Mouse (Mus musculus): Measurements from ENCODE around the gene Zfp772. TPM values are rescaled to one million over a fixed set of nuclear protein-coding genes. Genes with fewer than 3 reads are reported as not detected.
"Not testable (repeated sequence)": the region's sequence is repeated elsewhere in the genome, so short reads cannot be mapped to it uniquely, and the experiment has no call there.

Gene Zfp772
- polyA plus RNA-seq (2014; fragmentation: Nextera tagmentation; extraction: Ambion mirVana): 10.8 and 11.5 TPM in 2 replicates

- not testable (repeated sequence) for H3K9me3 ChIP-seq (replicated peaks; ENCODE audit: control insufficient read depth, low read length); H3K27ac ChIP-seq (replicated peaks; ENCODE audit: low read depth, low read length); H3K27me3 ChIP-seq (ENCODE audit: control insufficient read depth, insufficient read depth, low read length); H3K36me3 ChIP-seq (replicated peaks; ENCODE audit: control insufficient read depth, insufficient read depth, low read depth, low read length); ATAC-seq (replicated peaks; ENCODE audit: insufficient number of reproducible peaks, low FRiP score, low TSS enrichment, low read depth); H3K4me1 ChIP-seq (ENCODE audit: control insufficient read depth, insufficient read depth, low read length)
- Histone ChIP-seq H3K4me2 (ENCODE audit: low read depth, low read length) (peak within 1 kb of the TSS; percentile 43), H3K4me3 (ENCODE audit: low read depth, low read length) (peak within 1 kb of the TSS; percentile 43), H3K9ac (replicated peaks; ENCODE audit: low read length) (peak within 1 kb of the TSS; percentile 51)
- peak; percentile 50 for DNase-seq (ENCODE audit: low spot score)
- WGBS: under 1% methylated on average over 24 of the region's 24 CpGs
Observed at GRCm38 (mm10) chr7:7209313-7210151, at the start of gene Zfp772. Zfp772 (minus strand) TSS chr7:7209998.

- DNase-seq (ENCODE audit: low spot score); H3K27me3 ChIP-seq (ENCODE audit: control insufficient read depth, insufficient read depth, low read length); H3K4me2 ChIP-seq (ENCODE audit: low read depth, low read length); ATAC-seq (replicated peaks; ENCODE audit: insufficient number of reproducible peaks, low FRiP score, low TSS enrichment, low read depth); H3K4me3 ChIP-seq (ENCODE audit: low read depth, low read length); H3K9me3 ChIP-seq (replicated peaks; ENCODE audit: control insufficient read depth, low read length); H3K4me1 ChIP-seq (ENCODE audit: control insufficient read depth, insufficient read depth, low read length); H3K27ac ChIP-seq (replicated peaks; ENCODE audit: low read depth, low read length); H3K36me3 ChIP-seq (replicated peaks; ENCODE audit: control insufficient read depth, insufficient read depth, low read depth, low read length); H3K9ac ChIP-seq (replicated peaks; ENCODE audit: low read length): not testable (repeated sequence)
- no CpG with 5 or more reads among the region's 1 CpGs for WGBS
Observed at GRCm38 (mm10) chr7:7247228-7247627, 37.4 kb upstream of the Zfp772 start, which contains the start of gene Vmn2r29. Vmn2r29 (minus strand) TSS chr7:7247328.

- 0 out of 2 replicates have a peak overlapping the region, but pooled peaks have one; percentile 22 for H3K9ac ChIP-seq (replicated peaks; ENCODE audit: low read length)
- peak overlapping the region; percentile 29; the same call in 1 of the 2 replicates for H3K4me2 ChIP-seq (ENCODE audit: low read depth, low read length)
- no peaks in the 10 kb centered on the region for H3K9me3 ChIP-seq (replicated peaks; ENCODE audit: control insufficient read depth, low read length)
- ATAC-seq (replicated peaks; ENCODE audit: insufficient number of reproducible peaks, low FRiP score, low TSS enrichment, low read depth): peak; percentile 96
- no peaks in the 10 kb centered on the region for H3K27me3 ChIP-seq (ENCODE audit: control insufficient read depth, insufficient read depth, low read length)
- peak; percentile 74 for DNase-seq (ENCODE audit: low spot score)
- H3K36me3 ChIP-seq (replicated peaks; ENCODE audit: control insufficient read depth, insufficient read depth, low read depth, low read length): no peaks in the 10 kb centered on the region
- no peak overlapping the region for H3K27ac ChIP-seq (replicated peaks; ENCODE audit: low read depth, low read length)
- 13% methylated on average over 18 of the region's 18 CpGs for WGBS
- H3K4me3 ChIP-seq (ENCODE audit: low read depth, low read length): peak overlapping the region; percentile 34
- no peaks in the 10 kb centered on the region for H3K4me1 ChIP-seq (ENCODE audit: control insufficient read depth, insufficient read depth, low read length)
Observed at GRCm38 (mm10) chr7:7188191-7188942, 21.4 kb downstream of the Zfp772 start.

GRCm38 (mm10) chr7:7187417-7188190, 22.2 kb downstream of the Zfp772 start:
- 39% methylated on average over 13 of the region's 13 CpGs for WGBS
- DNase-seq (ENCODE audit: low spot score): no peak

GRCm38 (mm10) chr7:7185897-7186296, 23.9 kb downstream of the Zfp772 start:
- no peaks in the 10 kb centered on the region for H3K4me1 ChIP-seq (ENCODE audit: control insufficient read depth, insufficient read depth, low read length)
- DNase-seq (ENCODE audit: low spot score): peak; percentile 9
- no peak overlapping the region for H3K4me3 ChIP-seq (ENCODE audit: low read depth, low read length)
- H3K27me3 ChIP-seq (ENCODE audit: control insufficient read depth, insufficient read depth, low read length): no peaks in the 10 kb centered on the region
- 79% methylated on average over 1 of the region's 1 CpGs for WGBS
- no peak overlapping the region for H3K9ac ChIP-seq (replicated peaks; ENCODE audit: low read length)
- no peak overlapping the region for H3K27ac ChIP-seq (replicated peaks; ENCODE audit: low read depth, low read length)
- no peak for ATAC-seq (replicated peaks; ENCODE audit: insufficient number of reproducible peaks, low FRiP score, low TSS enrichment, low read depth)
- H3K4me2 ChIP-seq (ENCODE audit: low read depth, low read length): no peak overlapping the region
- no peaks in the 10 kb centered on the region for H3K9me3 ChIP-seq (replicated peaks; ENCODE audit: control insufficient read depth, low read length)
- no peaks in the 10 kb centered on the region for H3K36me3 ChIP-seq (replicated peaks; ENCODE audit: control insufficient read depth, insufficient read depth, low read depth, low read length)

More at GRCm38 (mm10) chr7:7187417-7188190, 22.2 kb downstream of the Zfp772 start:
- ATAC-seq (replicated peaks; ENCODE audit: insufficient number of reproducible peaks, low FRiP score, low TSS enrichment, low read depth): peak; percentile 37; the same call in 1 of the 2 replicates
- no peak overlapping the region for H3K27ac ChIP-seq (replicated peaks; ENCODE audit: low read depth, low read length)
- no peaks in the 10 kb centered on the region for H3K27me3 ChIP-seq (ENCODE audit: control insufficient read depth, insufficient read depth, low read length)
- H3K4me1 ChIP-seq (ENCODE audit: control insufficient read depth, insufficient read depth, low read length): no peaks in the 10 kb centered on the region
- H3K9me3 ChIP-seq (replicated peaks; ENCODE audit: control insufficient read depth, low read length): no peaks in the 10 kb centered on the region
- H3K4me3 ChIP-seq (ENCODE audit: low read depth, low read length): no peak overlapping the region
- H3K9ac ChIP-seq (replicated peaks; ENCODE audit: low read length): no peak overlapping the region
- no peak overlapping the region; the same call in 1 of the 2 replicates for H3K4me2 ChIP-seq (ENCODE audit: low read depth, low read length)
- no peaks in the 10 kb centered on the region for H3K36me3 ChIP-seq (replicated peaks; ENCODE audit: control insufficient read depth, insufficient read depth, low read depth, low read length)

- no peak within 1 kb of the TSS for H3K27ac ChIP-seq (replicated peaks; ENCODE audit: low read depth, low read length)
- H3K36me3 ChIP-seq (replicated peaks; ENCODE audit: control insufficient read depth, insufficient read depth, low read depth, low read length): no peaks in the 10 kb centered on the region
- peak within 1 kb of the TSS; percentile 76 for H3K4me2 ChIP-seq (ENCODE audit: low read depth, low read length)
- ATAC-seq (replicated peaks; ENCODE audit: insufficient number of reproducible peaks, low FRiP score, low TSS enrichment, low read depth) (peak; percentile 92), DNase-seq (ENCODE audit: low spot score) (peak; percentile 80)
- H3K9ac ChIP-seq (replicated peaks; ENCODE audit: low read length): peak within 1 kb of the TSS; percentile 71
- H3K4me3 ChIP-seq (ENCODE audit: low read depth, low read length): peak within 1 kb of the TSS; percentile 72
- 1% methylated on average over 26 of the region's 26 CpGs for WGBS
- no peaks in the 10 kb centered on the region for H3K4me1 ChIP-seq (ENCODE audit: control insufficient read depth, insufficient read depth, low read length)
- H3K27me3 ChIP-seq (ENCODE audit: control insufficient read depth, insufficient read depth, low read length): no peaks in the 10 kb centered on the region
- no peaks in the 10 kb centered on the region for H3K9me3 ChIP-seq (replicated peaks; ENCODE audit: control insufficient read depth, low read length)
Observed at GRCm38 (mm10) chr7:7171227-7172147, 38.3 kb downstream of the Zfp772 start, which contains the start of gene Zfp418. Zfp418 (plus strand) TSS chr7:7171330.
